25 mouse cellular contexts compared by ENCODE assay signal in genomic region chr5:91320348-91320747, GRCm38 (mm10).
DNase-seq lines count a peak whose midpoint lies in the region; ATAC-seq and TF ChIP-seq lines count a peak whose summit lies in the region.
"Had no signal": no experiment of that assay in that cellular context is flagged by ENCODE, and none has a peak within 500 bp of the region (broad histone marks: within the 10 kb centered on the region; RNA-seq: fewer than 3 reads in every experiment).

No protein-coding gene starts in this region.

- H3K36me3 ChIP-seq in C2C12 (ENCODE audit: control insufficient read depth, insufficient read depth) (no peaks in the 10 kb centered on the region), MEL (ENCODE audit: control insufficient read depth in 1 of 2, insufficient read depth in 2 of 2, low read length in 2 of 2) (no peaks in the 10 kb centered on the region)
- H3K36me3 ChIP-seq: embryonic facial prominence, embryonic 15.5 days; forebrain, embryonic 12.5 days; G1E; heart, embryonic 10.5 days; intestine, embryonic 15.5 days had no signal

- no peaks in the 10 kb centered on the region for H3K79me2 ChIP-seq in C2C12 (ENCODE audit: control insufficient read depth, insufficient read depth)
- H3K79me2 ChIP-seq in MEL (ENCODE audit: control insufficient read depth, insufficient read depth, low read length, poor library complexity), result no peaks in the 10 kb centered on the region

- TF ChIP-seq EP300 in MEL (IDR thresholded peaks at IDR 0.05; ENCODE audit: low read depth in 1 of 2, low read length in 2 of 2), result no peak

- no peak overlapping the region for H3ac ChIP-seq in C2C12 (ENCODE audit: control insufficient read depth, insufficient read length, low read depth)

- H3K4me3 ChIP-seq in C2C12 (ENCODE audit: insufficient read depth, poor library complexity, severe bottlenecking) (no peak overlapping the region), MEL (ENCODE audit: control insufficient read depth in 1 of 2, insufficient read depth in 1 of 2, low read depth in 2 of 2, low read length in 2 of 2) (no peak overlapping the region)
- H3K4me3 ChIP-seq: embryonic facial prominence, embryonic 15.5 days; erythroblast, embryonic 14.5 days; forebrain, embryonic 12.5 days; heart, embryonic 10.5 days; intestine, embryonic 15.5 days had no signal

- 0 out of 2 replicates have a peak, but pooled peaks have one; percentile 55 for ATAC-seq in megakaryocyte progenitor cell, adult 5-6 weeks (replicated peaks; ENCODE audit: poor library complexity)
- ATAC-seq: activated CD4-positive, CD25-positive, alpha-beta regulatory T cell, adult 4 months; forebrain, embryonic 16.5 days; intestine, embryonic 15.5 days; Patski had no signal

- TF ChIP-seq RAD21 in MEL (IDR thresholded peaks at IDR 0.05; ENCODE audit: low read depth, low read length), result no peak

- no peaks in the 10 kb centered on the region for H3K79me3 ChIP-seq in C2C12 (ENCODE audit: low read depth)

- H3K27me3 ChIP-seq in C2C12 (ENCODE audit: control insufficient read depth, insufficient read depth, insufficient read length) (no peaks in the 10 kb centered on the region), MEL (ENCODE audit: control insufficient read depth in 1 of 2, insufficient read depth in 2 of 2, low read length in 2 of 2) (peaks cover 2 to 4% of the 10 kb centered on the region in 2 experiments; a peak in 2 of 4 replicates)
- H3K27me3 ChIP-seq: embryonic facial prominence, embryonic 15.5 days; forebrain, embryonic 12.5 days; intestine, embryonic 15.5 days had no signal

- TF ChIP-seq CTCF in C2C12 (IDR thresholded peaks at IDR 0.05; ENCODE audit: control insufficient read depth, insufficient read depth, insufficient read length), result no peak
- TF ChIP-seq CTCF in MEL (IDR thresholded peaks at IDR 0.05 in 2 of 3, conservative IDR thresholded peaks at IDR 0.05 in 1 of 3; ENCODE audit: control insufficient read depth in 1 of 3, insufficient read depth in 1 of 3, low read depth in 2 of 3, low read length in 3 of 3, poor library complexity in 1 of 3, severe bottlenecking in 1 of 3), result no peak

- no peak overlapping the region for H3K27ac ChIP-seq in MEL (ENCODE audit: control insufficient read depth, low read depth, low read length)
- H3K27ac ChIP-seq: embryonic facial prominence, embryonic 15.5 days; forebrain, embryonic 12.5 days; heart, embryonic 10.5 days; hindbrain, embryonic 14.5 days; intestine, embryonic 15.5 days had no signal

- no peak overlapping the region for H3K9ac ChIP-seq in MEL (ENCODE audit: control insufficient read depth, low read depth, low read length, poor library complexity, severe bottlenecking)
- H3K9ac ChIP-seq: embryonic facial prominence, embryonic 15.5 days; forebrain, embryonic 12.5 days; hindbrain, embryonic 14.5 days; intestine, embryonic 15.5 days had no signal

- no peaks in the 10 kb centered on the region for H3K4me1 ChIP-seq in MEL (ENCODE audit: control insufficient read depth in 1 of 2, insufficient read depth in 2 of 2, low read length in 2 of 2)
- H3K4me1 ChIP-seq: embryonic facial prominence, embryonic 15.5 days; forebrain, embryonic 12.5 days; heart, embryonic 10.5 days; intestine, embryonic 15.5 days had no signal

- DNase-seq in MEL (ENCODE audit: low read depth, low spot score), result peak; percentile 44
- no peak for DNase-seq in spleen, postnatal 14 days (ENCODE audit: low spot score in 2 of 2)
- no peak for DNase-seq in cerebellum, postnatal 14 days
- DNase-seq in thymus, adult 18-20 months, result no peak
- DNase-seq: adrenal gland, postnatal 14 days; cerebellum, adult 11-12 months; cerebellum, adult 9-10 months; cerebellum, postnatal 36 days; gastrocnemius, postnatal 25 days; heart, adult 11 months; heart, postnatal 10 days; heart, postnatal 4 days; kidney, adult 2 months had no signal

- no peaks in the 10 kb centered on the region for H3K9me3 ChIP-seq in MEL (replicated peaks; ENCODE audit: insufficient read depth, low read length)
- H3K9me3 ChIP-seq: embryonic facial prominence, embryonic 15.5 days; forebrain, embryonic 12.5 days; G1E; heart, embryonic 10.5 days; intestine, embryonic 15.5 days had no signal

- no peak for TF ChIP-seq POLR2A in MEL (IDR thresholded peaks at IDR 0.05; ENCODE audit: control insufficient read depth in 1 of 2, insufficient read depth in 1 of 2, low read depth in 1 of 2, low read length in 2 of 2, poor library complexity in 1 of 2)

TF ChIP-seq in C2C12, 6 proteins besides CTCF, POLR2A, EP300 and RAD21:
- TF ChIP-seq CEBPB (IDR thresholded peaks at IDR 0.05; ENCODE audit: low read depth) (no peak), FOSL1 (IDR thresholded peaks at IDR 0.05; ENCODE audit: insufficient read depth, low read length, poor library complexity, severe bottlenecking) (peak; percentile 80), MYOD1 (IDR thresholded peaks at IDR 0.05; ENCODE audit: control insufficient read depth, insufficient read length, low read depth) (no peak), MYOG (IDR thresholded peaks at IDR 0.05; ENCODE audit: control insufficient read depth, extremely low read depth, insufficient read length) (no peak), USF1 (IDR thresholded peaks at IDR 0.05; ENCODE audit: low read depth) (no peak), MAX (IDR thresholded peaks at IDR 0.05) (peak; percentile 33)

TF ChIP-seq in MEL, 35 proteins besides CTCF, POLR2A, EP300 and RAD21:
- TF ChIP-seq USF1 (IDR thresholded peaks at IDR 0.05; ENCODE audit: low read depth, low read length), result no peak
- TF ChIP-seq NRF1 (IDR thresholded peaks at IDR 0.05; ENCODE audit: insufficient read depth, low read depth, low read length, poor library complexity, severe bottlenecking), result no peak
- TF ChIP-seq GATA1 (IDR thresholded peaks at IDR 0.05; ENCODE audit: low read depth, low read length), result no peak
- TF ChIP-seq MYC (IDR thresholded peaks at IDR 0.05; ENCODE audit: low read depth, low read length), result no peak
- TF ChIP-seq MXI1 (IDR thresholded peaks at IDR 0.05; ENCODE audit: low read depth, low read length), result no peak
- TF ChIP-seq POLR2AphosphoS5 (IDR thresholded peaks at IDR 0.05; ENCODE audit: borderline replicate concordance, low read depth, low read length), result no peak
